Mouse (Mus musculus) MEL (cell line): Measurements from ENCODE around the gene Gm10024. TPM values are rescaled to one million over a fixed set of nuclear protein-coding genes. Genes with fewer than 3 reads are reported as not detected.

Experiments
- DNase-seq: peaks from one replicate; pipeline ENCODE4 v3.0.0; 2011; ENCODE audit warnings: low read depth, low spot score
- H3K27ac ChIP-seq: 2 replicates; pipeline ENCODE4 v1.5.1; 2012; ENCODE audit warnings: low read depth, mild to moderate bottlenecking, control low read depth, low read length, moderate library complexity; ENCODE audit not compliant: control insufficient read depth
- H3K27me3 ChIP-seq, 2 experiments: fragments of 150-350 bp in 1 of 2; sonication (generic) in 1 of 2; 2 replicates each; pipeline ENCODE4 v1.6.1; 2012; ENCODE audit warnings: low read length in 2 of 2, mild to moderate bottlenecking in 2 of 2, improper control_type of control experiment in 1 of 2, moderate library complexity in 1 of 2; ENCODE audit not compliant: insufficient read depth in 2 of 2, control insufficient read depth in 1 of 2
- H3K36me3 ChIP-seq, 2 experiments: 2 replicates each; pipeline ENCODE4 v1.6.1; 2012 to 2014; ENCODE audit warnings: low read length in 2 of 2, improper control_type of control experiment in 1 of 2, inconsistent platforms in 1 of 2, mild to moderate bottlenecking in 1 of 2; ENCODE audit not compliant: insufficient read depth in 2 of 2, control insufficient read depth in 1 of 2
- H3K4me1 ChIP-seq, 2 experiments: fragments of 150-350 bp in 1 of 2; sonication (generic) in 1 of 2; 2 replicates each; pipeline ENCODE4 v1.6.1; 2012; ENCODE audit warnings: low read length in 2 of 2, improper control_type of control experiment in 1 of 2, mild to moderate bottlenecking in 1 of 2; ENCODE audit not compliant: insufficient read depth in 2 of 2, control insufficient read depth in 1 of 2
- H3K4me3 ChIP-seq, 2 experiments: fragments of 150-350 bp in 1 of 2; sonication (generic) in 1 of 2; 2 replicates each; pipeline ENCODE4 v1.5.1; 2012; ENCODE audit warnings: low read depth in 2 of 2, low read length in 2 of 2, mild to moderate bottlenecking in 2 of 2, moderate library complexity in 2 of 2, control low read depth in 1 of 2, improper control_type of control experiment in 1 of 2; ENCODE audit not compliant: control insufficient read depth in 1 of 2, insufficient read depth in 1 of 2
- H3K79me2 ChIP-seq: 2 replicates; pipeline ENCODE4 v1.6.1; 2012; ENCODE audit warnings: mild to moderate bottlenecking, low read length, moderate library complexity; ENCODE audit not compliant: control insufficient read depth, poor library complexity, insufficient read depth
- H3K9ac ChIP-seq: 2 replicates; pipeline ENCODE4 v1.6.1; 2012; ENCODE audit warnings: low read depth, mild to moderate bottlenecking, control low read depth, low read length, moderate library complexity; ENCODE audit not compliant: control insufficient read depth, poor library complexity, severe bottlenecking
- H3K9me3 ChIP-seq: fragments of 150-350 bp; sonication (generic); replicated peaks from 2 replicates; pipeline ENCODE4 v1.6.1; 2012; ENCODE audit warnings: mild to moderate bottlenecking, low read length, improper control_type of control experiment, moderate library complexity; ENCODE audit not compliant: insufficient read depth
- BHLHE40 ChIP-seq: IDR thresholded peaks from 2 replicates; pipeline ENCODE4 v1.6.1; 2012; ENCODE audit warnings: low read depth, mild to moderate bottlenecking, inconsistent platforms, low read length, improper control_type of control experiment, borderline replicate concordance
- CHD1 ChIP-seq: IDR thresholded peaks from 2 replicates; pipeline ENCODE4 v1.6.1; 2012; ENCODE audit warnings: low read depth, mild to moderate bottlenecking, inconsistent platforms, low read length, improper control_type of control experiment
- CHD2 ChIP-seq: IDR thresholded peaks from 2 replicates; pipeline ENCODE4 v1.6.1; 2011; ENCODE audit warnings: low read length, improper control_type of control experiment
- E2F4 ChIP-seq: IDR thresholded peaks from 2 replicates; pipeline ENCODE4 v1.6.1; 2011; ENCODE audit warnings: low read depth, low read length, improper control_type of control experiment, borderline replicate concordance
- ETS1 ChIP-seq: IDR thresholded peaks from 2 replicates; pipeline ENCODE4 v1.6.1; 2012; ENCODE audit warnings: low read depth, mild to moderate bottlenecking, inconsistent platforms, low read length, improper control_type of control experiment, moderate library complexity
- GABPA ChIP-seq: IDR thresholded peaks from 2 replicates; pipeline ENCODE4 v1.6.1; 2012; ENCODE audit warnings: low read depth, mild to moderate bottlenecking, inconsistent platforms, low read length, improper control_type of control experiment, moderate library complexity
- GATA1 ChIP-seq: IDR thresholded peaks from 2 replicates; pipeline ENCODE4 v1.6.1; 2011; ENCODE audit warnings: low read depth, low read length, improper control_type of control experiment
- HCFC1 ChIP-seq: IDR thresholded peaks from 2 replicates; pipeline ENCODE4 v1.6.1; 2012; ENCODE audit warnings: low read depth, mild to moderate bottlenecking, inconsistent platforms, low read length, improper control_type of control experiment, moderate library complexity
- KAT2A ChIP-seq: conservative IDR thresholded peaks from 2 replicates; pipeline ENCODE4 v1.6.1; 2012; ENCODE audit warnings: low read depth, low read length, improper control_type of control experiment, inconsistent platforms
- MAZ ChIP-seq: IDR thresholded peaks from 2 replicates; pipeline ENCODE4 v1.6.1; 2012; ENCODE audit warnings: low read depth, mild to moderate bottlenecking, inconsistent platforms, low read length, improper control_type of control experiment
- MYC ChIP-seq: IDR thresholded peaks from 2 replicates; pipeline ENCODE4 v1.6.1; 2011; ENCODE audit warnings: low read depth, mild to moderate bottlenecking, low read length, improper control_type of control experiment, moderate library complexity
- POLR2AphosphoS2 ChIP-seq: IDR thresholded peaks from 2 replicates; pipeline ENCODE4 v1.6.1; 2011; ENCODE audit warnings: low read length, improper control_type of control experiment
- RAD21 ChIP-seq: IDR thresholded peaks from 2 replicates; pipeline ENCODE4 v1.6.1; 2011; ENCODE audit warnings: mild to moderate bottlenecking, low read depth, low read length, improper control_type of control experiment
- RCOR1 ChIP-seq: IDR thresholded peaks from 2 replicates; pipeline ENCODE4 v1.6.1; 2012; ENCODE audit warnings: low read depth, mild to moderate bottlenecking, inconsistent platforms, low read length, improper control_type of control experiment
- UBTF ChIP-seq: IDR thresholded peaks from 2 replicates; pipeline ENCODE4 v1.6.1; 2012; ENCODE audit warnings: low read depth, mild to moderate bottlenecking, inconsistent platforms, low read length, improper control_type of control experiment, moderate library complexity, borderline replicate concordance; ENCODE audit not compliant: insufficient read depth
- USF1 ChIP-seq: IDR thresholded peaks from 2 replicates; pipeline ENCODE4 v1.6.1; 2014; ENCODE audit warnings: low read depth, mild to moderate bottlenecking, inconsistent platforms, low read length, improper control_type of control experiment, moderate library complexity
- USF2 ChIP-seq, 2 experiments: IDR thresholded peaks; 2 replicates each; pipeline ENCODE4 v1.6.1; 2011 to 2012; ENCODE audit warnings: improper control_type of control experiment in 2 of 2, low read length in 2 of 2, borderline replicate concordance in 1 of 2, inconsistent platforms in 1 of 2, low read depth in 1 of 2, mild to moderate bottlenecking in 1 of 2; ENCODE audit not compliant: insufficient read depth in 1 of 2
- ZKSCAN1 ChIP-seq: IDR thresholded peaks from 2 replicates; pipeline ENCODE4 v1.6.1; 2012; ENCODE audit warnings: low read depth, mild to moderate bottlenecking, inconsistent platforms, low read length, improper control_type of control experiment, moderate library complexity
- ZMIZ1 ChIP-seq: IDR thresholded peaks from 2 replicates; pipeline ENCODE4 v1.6.1; 2012; ENCODE audit warnings: low read depth, mild to moderate bottlenecking, inconsistent platforms, low read length, improper control_type of control experiment, moderate library complexity
- ZNF384 ChIP-seq: IDR thresholded peaks from 2 replicates; pipeline ENCODE4 v1.6.1; 2012; ENCODE audit warnings: low read depth, mild to moderate bottlenecking, inconsistent platforms, low read length, improper control_type of control experiment
- polyA plus RNA-seq, 2 experiments: library from polyadenylated mRNA; stranded (reverse) in 1 of 2; unstranded in 1 of 2; fragments of >175 nt in 1 of 2; fragments of >200 nt in 1 of 2; gene quantifications; 2 replicates each; pipeline versions ENCODE4 v1.2.1 to v1.2.4; 2012; ENCODE audit warnings: low replicate concordance in 2 of 2, low read depth in 1 of 2; ENCODE audit not compliant: insufficient read length in 2 of 2, insufficient read depth in 1 of 2, missing spikeins in 1 of 2
- total RNA-seq: library from RNA; depleted of rRNA; stranded (reverse); fragments of 300-350 nt; gene quantifications from 2 replicates; pipeline ENCODE4 v1.2.3, GENCODE M21; 2012

Gene Gm10024
- total and polyA plus RNA-seq, 3 experiments, result not detected

GRCm38 (mm10) chr10:77682994-77683393 lies 28.3 kb upstream of the Gm10024 start:
- Histone ChIP-seq H3K9ac (no peak overlapping the region), H3K27me3 (peaks cover 11 to 17% of the 10 kb centered on the region in 2 experiments), H3K9me3 (no peaks in the 10 kb centered on the region), H3K27ac (no peak overlapping the region), H3K4me3 (no peak overlapping the region), H3K36me3 (no peaks in the 10 kb centered on the region), H3K79me2 (no peaks in the 10 kb centered on the region), H3K4me1 (no peaks in the 10 kb centered on the region)
- TF ChIP-seq MYC (no peak), KAT2A (no peak), MAZ (no peak), RCOR1 (no peak), ZKSCAN1 (no peak)
- DNase-seq, result no peak

GRCm38 (mm10) chr10:77684181-77684580 lies 27.1 kb upstream of the Gm10024 start:
- Histone ChIP-seq H3K4me3 (no peak overlapping the region), H3K36me3 (no peaks in the 10 kb centered on the region), H3K9me3 (no peaks in the 10 kb centered on the region), H3K27me3 (peaks cover 16 to 22% of the 10 kb centered on the region in 2 experiments), H3K4me1 (no peaks in the 10 kb centered on the region), H3K9ac (no peak overlapping the region), H3K27ac (no peak overlapping the region), H3K79me2 (no peaks in the 10 kb centered on the region)
- no peak for TF ChIP-seq ZNF384
- TF ChIP-seq UBTF, result no peak
- TF ChIP-seq USF1, result no peak
- no peak for TF ChIP-seq CHD1
- no peak for TF ChIP-seq ZKSCAN1
- TF ChIP-seq HCFC1, result no peak
- no peak for TF ChIP-seq ZMIZ1
- TF ChIP-seq GATA1, result no peak
- TF ChIP-seq CHD2, result no peak
- TF ChIP-seq ETS1, result no peak
- TF ChIP-seq BHLHE40, result no peak
- TF ChIP-seq POLR2AphosphoS2, result no peak
- no peak for TF ChIP-seq RAD21
- TF ChIP-seq USF2 (IDR thresholded peaks at IDR 0.05; ENCODE audit: borderline replicate concordance in 1 of 2, insufficient read depth in 1 of 2, low read depth in 1 of 2, low read length in 2 of 2), result no peak
- TF ChIP-seq GABPA, result no peak
- no peak for TF ChIP-seq E2F4
- DNase-seq, result no peak
